Mouse (Mus musculus) left cerebral cortex, postnatal 4 days (tissue): ENCODE measurements at regions not wholly inside any gene's neighbourhood (a gene's known extent, or its start where the extent isn't known, plus 50 kb on each side); places are given as distances from the start of the nearest gene placed in this dataset.

Experiments used
- DNase-seq: peaks from one replicate; pipeline ENCODE4 v3.0.0-alpha.2; 2022
- intact Hi-C: fragments of 180-260 bp; cut with DNase I; formaldehyde crosslinking; loops from one replicate; pipeline ENCODE4 v1.15.1; 2025

DNA sequence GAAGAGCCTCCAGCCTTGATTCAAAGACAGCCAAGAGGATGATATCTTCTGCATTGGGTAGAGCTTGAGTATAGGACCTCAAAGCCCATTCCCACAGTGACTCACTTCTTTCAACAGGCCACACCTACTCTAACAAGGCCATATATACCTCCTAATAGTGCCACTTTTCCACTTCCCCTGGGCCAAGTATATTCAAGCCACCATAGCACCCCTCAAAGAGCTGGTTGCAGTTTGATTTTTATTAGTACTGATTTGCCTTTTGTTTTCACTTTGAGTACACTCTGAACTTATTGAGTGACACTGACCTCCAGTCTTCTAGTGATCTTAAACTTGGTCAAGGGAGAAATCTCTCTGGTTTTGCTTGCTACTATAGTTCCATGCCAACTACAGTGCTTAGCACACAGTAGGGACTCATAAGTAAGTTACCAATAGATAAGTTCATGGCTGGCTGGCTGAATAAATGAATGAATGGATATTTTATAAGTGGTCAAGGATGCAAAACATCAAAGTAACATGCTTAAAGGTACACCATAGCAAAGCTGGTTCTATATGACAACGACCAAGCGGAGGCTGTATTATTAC, 64.5 kb upstream of the Lmo2 start:
- DNase-seq: no peak
- intact Hi-C loops: no loop called here

GRCm38 (mm10) chr2:103893805-103894204, 64.0 kb upstream of the Lmo2 start:
- intact Hi-C loops: no loop called here
- no peak for DNase-seq

DNA sequence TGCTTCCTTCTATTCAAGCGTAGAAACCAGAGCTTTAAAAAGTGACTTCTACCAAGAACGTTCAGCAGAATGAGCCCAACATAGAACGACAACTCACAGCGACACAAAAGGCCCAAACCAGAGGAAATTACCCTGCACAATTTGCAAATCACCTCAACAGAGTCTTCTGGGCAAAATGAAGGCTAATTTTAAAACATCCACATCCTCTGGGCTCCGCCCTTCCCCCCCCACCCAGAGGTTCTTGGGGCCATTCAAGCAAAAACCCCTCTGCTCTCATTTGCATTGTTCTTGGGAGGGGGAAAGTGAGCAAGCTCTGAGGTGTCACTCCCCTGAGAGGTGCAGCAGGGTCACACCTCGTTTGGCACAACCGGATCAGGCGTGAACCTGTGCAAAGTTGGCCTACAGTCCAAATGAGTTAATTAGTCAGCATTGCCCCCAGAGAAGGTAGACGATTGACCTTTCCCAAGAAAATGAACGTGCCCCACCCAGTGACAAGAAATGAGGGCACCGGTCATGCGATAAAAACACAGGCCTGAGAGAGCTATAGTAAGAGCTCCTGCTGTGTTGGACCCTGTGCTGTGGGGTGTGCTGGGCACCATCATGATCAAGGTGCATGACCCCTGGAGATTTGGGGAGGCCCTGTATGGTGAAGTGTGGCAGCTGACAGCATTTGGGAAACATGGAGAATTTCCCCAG, 62.7 kb upstream of the Lmo2 start:
- no peak for DNase-seq
- intact Hi-C loops: no loop called here

- no peak for DNase-seq
- intact Hi-C loops: no loop called here
Observed at GRCm38 (mm10) chr2:103896160-103896559, 61.6 kb upstream of the Lmo2 start.

DNA sequence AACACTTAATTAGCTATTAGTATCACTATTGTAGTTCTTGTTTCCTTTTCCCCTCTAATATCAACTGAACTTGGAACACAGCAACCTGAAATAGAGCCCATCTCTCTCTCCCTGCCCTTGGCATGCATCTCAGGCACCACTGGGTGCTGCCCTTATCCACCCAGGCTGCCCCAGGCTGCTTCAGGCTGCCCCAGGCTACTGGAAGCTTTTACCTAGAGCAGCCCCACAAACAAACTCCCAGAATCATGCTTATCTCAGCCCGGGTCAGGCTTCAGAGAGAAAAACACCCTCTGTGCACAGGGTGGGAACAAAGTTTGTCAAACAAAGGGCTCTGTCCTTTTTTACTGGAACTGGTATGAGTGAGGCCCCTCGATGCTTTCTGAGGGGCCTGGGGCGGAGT, 61.0 kb upstream of the Lmo2 start:
- no peak for DNase-seq
- intact Hi-C loops: no loop called here

DNA sequence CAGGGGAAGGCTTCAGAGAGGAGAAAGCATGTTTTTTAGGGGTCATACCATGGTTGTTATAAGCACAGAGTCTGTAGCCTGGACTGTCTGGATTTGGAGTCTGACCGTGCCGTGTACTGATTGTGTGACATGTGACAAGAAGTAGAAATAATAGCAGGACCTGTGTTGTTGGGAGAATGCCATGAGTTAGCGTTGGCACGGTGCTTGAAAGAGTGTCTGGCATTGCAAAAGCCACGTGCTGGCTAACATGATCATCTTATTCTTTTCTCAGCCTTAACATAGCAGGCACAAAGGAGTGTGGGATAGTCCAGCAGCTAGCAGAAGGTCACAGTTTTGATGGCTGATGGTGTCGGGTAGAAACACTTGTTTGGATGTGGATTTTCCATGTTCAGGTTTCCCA, 58.1 kb upstream of the Lmo2 start:
- intact Hi-C loops: no loop called here
- DNase-seq: no peak

GRCm38 (mm10) chr2:103900384-103900783, 57.4 kb upstream of the Lmo2 start:
- intact Hi-C loops: no loop called here
- no peak for DNase-seq

- intact Hi-C loops: no loop called here
- no peak for DNase-seq
Observed at GRCm38 (mm10) chr2:103901457-103901856, 56.3 kb upstream of the Lmo2 start.

DNA sequence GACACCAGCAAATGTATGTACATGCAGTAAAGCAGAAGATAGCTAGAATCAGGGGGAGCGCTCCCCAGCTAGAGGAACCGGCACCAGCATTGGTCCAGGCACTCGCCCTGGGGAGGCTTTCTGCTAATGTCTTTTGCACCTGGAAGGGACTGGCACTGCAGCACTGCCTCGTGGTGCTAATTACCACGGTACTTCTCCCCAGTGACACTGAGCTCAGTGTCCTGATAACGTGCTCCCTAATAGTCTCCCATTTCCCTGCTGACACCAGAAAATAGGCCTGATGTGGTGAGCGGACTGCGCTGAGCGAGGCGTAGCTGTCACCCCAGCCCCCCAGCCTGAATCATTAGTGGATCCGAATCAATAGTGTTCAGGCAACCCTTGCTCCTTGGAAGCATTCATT, 55.0 kb upstream of the Lmo2 start:
- no peak for DNase-seq
- intact Hi-C loops: no loop called here

DNA sequence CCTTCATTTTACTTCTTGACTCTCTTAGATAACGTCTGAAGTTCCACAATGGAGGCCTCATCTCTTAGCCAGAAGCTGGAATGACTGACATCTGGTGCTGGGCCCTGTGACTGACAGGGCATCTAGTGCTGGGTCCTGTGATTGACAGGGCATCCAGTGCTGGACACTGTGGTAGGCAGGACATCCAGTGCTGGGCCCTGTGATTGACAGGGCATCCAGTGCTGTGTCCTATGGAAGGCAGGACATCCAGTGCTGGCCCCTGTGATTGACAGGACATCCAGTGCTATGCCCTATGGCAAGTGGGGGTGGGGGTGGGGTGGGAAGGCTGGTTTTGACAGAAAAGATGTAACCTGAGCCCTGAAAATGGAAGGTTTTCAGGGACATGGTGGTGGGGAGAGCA, 52.1 kb upstream of the Lmo2 start:
- intact Hi-C loops: no loop called here
- no peak for DNase-seq

GRCm38 (mm10) chr2:103906581-103907184, 51.1 kb upstream of the Lmo2 start:
- intact Hi-C loops: no loop called here
- no peak for DNase-seq
